Mouse (Mus musculus) kidney, adult 11 months (tissue): ENCODE results near the gene Traf3ip3.

Source experiments
- DNase-seq: peaks from one replicate; pipeline ENCODE4 v3.0.0; 2022

The Traf3ip3 gene

DNA sequence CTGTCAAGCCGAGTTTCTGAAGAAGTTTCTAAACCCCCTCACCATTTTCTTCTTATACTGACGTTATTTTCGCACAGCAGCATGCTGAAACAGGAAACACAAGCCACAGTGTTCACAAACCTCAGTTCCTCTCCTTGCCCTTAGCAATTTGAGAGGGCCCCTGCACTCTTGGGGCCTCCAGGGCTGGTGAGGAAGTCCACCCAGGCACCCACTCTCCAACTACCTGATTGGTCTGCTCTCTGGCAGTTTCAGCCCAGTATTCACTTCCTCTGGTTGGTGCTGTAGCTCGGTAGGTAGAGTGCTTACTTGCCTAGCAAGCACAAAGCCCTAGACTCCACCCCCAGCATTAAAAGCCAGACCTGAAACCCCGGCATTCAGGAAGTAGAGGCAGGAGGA, at the start of gene Traf3ip3:
Gene Traf3ip3 (minus strand): TSS at position 321 of the 396 bp plus-strand sequence.
- peak; percentile 18 for DNase-seq

DNA sequence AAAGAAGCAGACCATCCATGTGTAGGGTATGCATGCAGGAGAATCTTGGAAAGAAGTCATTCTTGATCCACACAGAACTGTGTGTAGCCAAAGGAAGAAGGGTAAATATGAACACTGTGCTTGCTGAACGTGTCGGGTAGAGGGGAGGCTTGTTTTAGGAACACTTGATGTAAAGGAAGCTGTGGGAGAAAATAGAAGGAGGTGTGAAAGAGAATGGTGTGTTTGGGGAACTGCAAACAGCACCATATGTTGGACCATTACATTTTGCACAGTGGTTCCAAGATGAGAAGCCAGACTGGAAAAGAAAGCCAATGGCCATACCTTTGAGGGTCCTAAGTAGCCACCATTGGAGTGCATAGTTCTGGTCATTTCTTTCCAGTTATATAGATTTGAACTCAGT, 48.5 kb upstream of the Traf3ip3 start:
- DNase-seq, result no peak

DNA sequence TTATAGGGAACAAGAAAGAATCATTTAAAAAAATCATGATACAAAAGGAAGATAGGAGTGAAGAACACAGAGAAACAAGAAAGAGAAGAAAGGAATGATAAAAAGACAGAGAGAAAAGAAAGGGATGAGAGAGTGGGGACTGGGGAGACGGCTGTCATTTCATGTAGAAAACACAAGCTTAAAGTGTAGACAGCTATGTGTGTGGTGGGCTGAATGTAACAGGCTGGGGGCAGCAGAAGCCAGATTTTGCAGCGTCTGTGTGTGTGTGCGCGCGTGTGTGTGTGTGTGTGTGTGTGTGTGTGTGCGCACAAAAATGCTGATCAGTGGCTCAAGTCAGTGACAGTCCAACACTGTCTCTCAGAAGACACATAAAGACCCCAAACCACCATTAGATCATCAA, 42.7 kb upstream of the Traf3ip3 start:
- DNase-seq, result no peak

DNA sequence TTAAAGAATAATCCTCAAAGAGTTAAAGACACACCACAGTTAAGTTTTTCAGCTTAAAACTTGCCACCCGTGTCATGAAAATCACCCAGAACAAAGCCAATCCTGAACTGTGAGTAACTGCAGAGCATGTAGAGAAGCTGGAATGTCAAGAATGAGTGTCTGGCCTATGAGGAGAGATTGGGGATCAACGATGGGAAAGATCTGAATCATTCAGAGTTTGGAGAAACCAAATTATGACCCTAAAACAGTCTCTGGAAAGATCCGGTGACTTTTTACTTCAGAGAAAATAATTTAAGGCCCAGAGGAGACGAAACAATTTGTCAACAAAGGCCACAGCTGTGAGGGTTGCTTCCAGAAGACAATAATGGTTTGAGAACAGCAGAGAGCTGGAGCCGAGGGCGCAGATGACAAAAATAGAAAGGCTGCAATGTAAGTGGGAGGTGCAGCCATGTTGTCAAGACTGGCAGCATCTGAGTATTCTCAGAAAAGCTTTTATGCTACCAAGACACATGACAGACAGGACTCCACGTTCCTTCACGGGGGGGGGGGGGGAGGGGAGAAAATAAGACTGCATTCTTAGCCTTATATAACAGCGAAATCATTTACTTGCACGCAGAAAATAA, 42.2 kb upstream of the Traf3ip3 start:
- DNase-seq, result no peak

DNA sequence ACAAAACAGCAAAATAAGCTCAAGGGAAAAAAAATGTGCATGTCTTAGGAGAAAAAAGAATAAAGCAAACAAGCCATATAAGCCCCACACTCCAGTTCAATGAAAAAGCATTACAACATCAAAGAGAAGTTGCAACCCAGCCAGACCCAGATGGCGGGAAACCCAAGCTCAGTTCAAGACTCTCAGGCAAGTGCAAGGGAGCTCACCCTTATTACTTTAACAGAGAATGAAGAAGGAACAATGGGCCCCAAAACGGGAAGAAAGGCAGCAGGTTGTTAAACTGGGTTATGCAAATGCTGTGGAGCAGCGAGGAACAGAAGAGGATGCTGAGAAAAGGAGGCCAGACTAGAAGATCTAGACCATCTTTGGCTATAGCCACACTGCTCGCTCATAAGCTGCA, 41.4 kb upstream of the Traf3ip3 start:
- DNase-seq, result no peak

DNA sequence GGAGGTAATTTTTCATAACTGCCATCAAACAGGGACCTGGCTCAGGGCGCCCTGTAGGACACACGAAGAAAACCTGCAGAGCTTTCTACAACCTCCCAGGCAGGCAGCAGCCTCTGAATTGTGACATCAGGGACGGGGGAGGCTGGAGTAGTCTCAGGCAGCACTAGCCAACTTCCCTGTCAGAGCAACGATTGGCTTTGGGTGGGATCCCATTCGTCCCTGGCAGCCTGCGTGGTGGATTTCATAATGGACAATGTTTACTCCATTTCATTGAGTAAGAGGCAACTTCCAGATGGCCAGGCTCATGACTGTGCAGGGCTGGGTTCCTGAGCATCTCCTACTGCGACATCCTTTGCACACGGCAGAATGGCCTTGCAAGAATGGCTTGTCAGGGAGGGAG, 40.7 kb upstream of the Traf3ip3 start:
- peak; percentile 47 for DNase-seq

DNA sequence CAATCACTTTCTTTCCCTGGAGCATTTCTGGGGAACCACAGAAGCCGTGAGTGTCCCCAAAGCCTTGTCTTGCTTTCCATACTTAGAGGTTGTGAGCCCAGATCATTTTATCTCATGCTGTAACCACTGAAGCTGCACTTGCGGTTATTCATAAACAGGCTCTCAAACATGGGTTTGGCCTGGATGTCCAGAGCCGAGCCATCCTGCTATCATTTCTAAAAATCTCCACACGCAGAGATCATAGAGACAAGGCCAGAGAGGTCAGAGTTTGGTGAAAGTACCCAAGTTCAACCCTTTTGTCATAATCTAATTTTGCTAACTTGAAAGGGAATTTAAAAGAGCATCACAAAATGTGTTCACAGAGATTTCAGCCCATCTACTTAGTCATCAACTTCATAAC, 39.9 kb upstream of the Traf3ip3 start:
- no peak for DNase-seq

DNA sequence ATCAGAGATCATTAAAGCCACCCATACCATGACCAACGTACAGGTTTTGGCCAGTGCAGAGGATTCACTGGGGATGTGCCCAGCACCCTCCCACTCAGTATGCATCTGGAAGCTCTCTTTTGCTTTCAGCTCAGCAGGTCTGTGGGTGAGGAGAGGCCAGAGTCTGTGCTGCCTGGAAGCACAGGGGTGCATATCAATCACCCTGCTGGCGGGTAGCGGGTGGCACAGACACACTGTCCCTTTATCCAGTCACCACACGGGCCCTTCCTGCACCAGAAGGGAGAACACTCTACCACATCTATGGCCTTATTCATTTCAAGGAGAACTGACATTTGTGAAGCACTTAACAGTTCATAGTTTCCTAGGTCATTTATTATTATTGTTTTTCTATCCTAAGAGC, 36.9 kb upstream of the Traf3ip3 start:
- no peak for DNase-seq

DNA sequence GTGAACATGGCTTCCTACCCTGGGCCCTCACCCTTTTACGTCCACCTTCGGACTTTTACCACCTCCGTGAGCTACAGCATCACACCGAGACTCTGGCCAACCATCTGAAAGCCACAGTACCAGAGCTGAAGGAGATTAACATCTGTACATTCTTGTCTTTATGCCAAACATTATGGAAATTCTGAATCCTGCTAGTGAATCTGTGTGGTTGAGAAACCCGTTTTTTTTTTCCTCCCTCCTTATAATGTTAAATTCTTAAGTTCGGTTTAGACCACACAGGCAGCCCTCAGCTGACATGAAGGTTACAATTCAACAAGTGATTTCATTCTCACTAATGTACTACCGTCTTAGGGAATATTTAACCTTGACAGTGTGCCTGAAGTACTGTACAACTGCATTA, 33.4 kb upstream of the Traf3ip3 start:
- peak; percentile 52 for DNase-seq

DNA sequence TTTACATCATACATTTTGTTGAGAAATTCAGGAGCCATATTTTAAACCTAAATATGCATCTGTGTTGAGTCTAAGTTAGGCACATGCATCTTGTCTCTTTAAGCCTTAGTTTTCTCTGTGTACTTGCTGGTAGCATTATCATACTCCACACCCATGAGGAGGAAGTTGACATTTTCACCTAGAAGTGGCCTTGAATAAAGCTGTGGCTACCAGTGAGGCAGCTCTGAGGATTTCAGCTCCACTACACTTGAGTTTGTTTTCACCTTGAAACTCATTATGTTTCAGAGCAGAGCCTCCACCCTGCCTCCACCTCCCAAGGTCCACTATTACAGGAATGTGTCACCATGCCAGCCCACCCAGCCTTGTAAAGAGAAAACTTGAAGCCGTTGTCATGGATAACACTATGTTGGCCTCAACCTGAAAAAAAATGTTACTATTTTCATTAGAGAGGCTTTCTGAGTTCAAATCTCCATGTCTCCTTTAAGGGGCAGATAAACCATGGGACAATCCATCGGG, 32.7 kb upstream of the Traf3ip3 start:
- peak; percentile 38 for DNase-seq

DNA sequence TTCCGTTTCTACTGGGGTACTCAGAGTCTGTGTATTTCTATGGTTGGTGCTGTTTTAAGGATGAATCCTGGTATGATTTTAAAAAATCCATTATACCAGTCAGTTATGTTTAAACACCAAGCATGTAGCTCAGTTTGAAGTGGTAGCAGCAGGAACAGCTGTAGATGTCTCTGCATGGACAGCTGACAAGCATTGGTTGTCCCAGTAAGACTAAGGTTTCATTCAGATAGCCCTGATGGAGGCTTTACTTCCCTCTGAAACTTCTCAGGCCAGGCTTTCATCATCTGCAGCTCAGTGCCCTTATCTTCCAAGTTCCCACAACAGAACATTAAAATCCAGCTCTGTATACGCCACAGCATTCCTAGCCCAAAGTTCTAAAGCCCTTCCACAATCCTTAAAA, 31.2 kb upstream of the Traf3ip3 start:
- DNase-seq, result no peak

DNA sequence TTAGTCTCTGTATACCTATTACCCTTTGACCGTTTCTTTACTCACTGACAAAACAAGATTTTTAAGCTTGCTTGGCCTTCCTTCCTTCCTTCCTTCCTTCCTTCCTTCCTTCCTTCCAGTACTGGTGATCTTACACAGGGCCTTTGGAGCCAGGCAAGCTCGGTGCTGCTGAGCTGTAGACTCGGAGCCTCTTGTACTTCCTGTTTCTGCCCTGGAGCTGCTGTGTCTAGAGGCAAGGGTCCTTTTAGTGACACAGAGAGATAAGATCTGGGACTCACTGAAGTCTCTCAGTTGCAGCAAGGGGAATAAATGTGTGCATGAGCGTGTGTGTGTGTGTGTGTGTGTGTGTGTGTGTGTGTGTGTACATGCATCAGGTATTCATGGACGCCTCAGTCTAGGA, 29.4 kb upstream of the Traf3ip3 start:
- DNase-seq, result no peak

DNA sequence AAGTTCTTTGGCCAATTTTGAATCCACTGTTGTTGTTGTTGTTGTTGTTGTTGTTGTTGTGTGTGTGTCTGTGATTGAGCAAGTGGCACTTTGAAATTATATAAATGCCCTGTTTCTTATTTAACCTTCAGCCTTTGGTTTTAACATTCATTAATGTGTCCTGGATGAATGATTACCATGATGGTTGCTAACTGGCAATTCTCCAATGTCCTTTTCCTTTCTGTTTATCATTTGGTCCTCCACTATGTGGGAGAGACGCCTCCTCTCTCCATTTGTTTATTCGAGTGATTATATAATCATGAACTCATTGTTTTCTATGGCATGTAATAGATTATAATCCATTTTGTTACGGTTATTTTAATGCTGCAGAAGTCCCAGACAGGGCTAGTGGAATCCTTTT, 29.0 kb upstream of the Traf3ip3 start:
- no peak for DNase-seq

DNA sequence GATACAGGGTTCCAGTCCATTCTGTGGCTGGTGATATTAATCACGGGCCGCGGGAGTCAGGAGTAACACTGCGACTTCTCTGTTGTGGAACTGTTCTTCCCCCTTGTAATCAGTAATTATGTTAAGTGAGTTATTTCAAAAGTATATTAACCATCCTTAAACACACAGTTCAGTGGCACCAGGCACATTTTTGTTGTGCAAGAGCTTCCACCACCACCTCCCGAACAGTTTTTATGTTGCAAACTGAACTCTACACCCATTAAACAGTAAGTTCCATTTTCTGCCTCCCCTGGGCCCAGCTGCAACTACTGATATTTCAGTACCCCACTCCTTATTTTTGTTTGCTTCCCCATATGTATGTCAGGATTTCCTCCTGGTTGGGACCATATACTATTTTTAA, 28.1 kb upstream of the Traf3ip3 start:
- peak; percentile 42 for DNase-seq

DNA sequence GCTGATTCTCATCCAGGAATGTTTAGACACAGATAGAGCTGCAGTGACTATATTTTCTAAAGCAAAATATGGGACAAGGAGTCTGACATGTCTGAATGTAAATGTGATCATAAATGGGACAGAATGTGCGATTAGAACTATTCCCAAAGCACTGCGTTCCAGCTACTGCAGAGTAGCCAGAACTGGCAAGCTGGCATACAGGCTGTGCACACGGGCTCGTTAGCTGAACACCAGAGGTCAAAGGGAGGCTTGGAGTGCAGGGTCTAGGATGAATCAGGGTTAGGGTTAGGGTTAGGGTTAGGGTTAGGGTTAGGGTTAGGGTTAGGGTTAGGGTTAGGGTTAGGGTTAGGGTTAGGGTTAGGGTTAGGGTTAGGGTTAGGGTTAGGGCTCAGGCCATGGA, 26.0 kb upstream of the Traf3ip3 start:
- no peak for DNase-seq

DNA sequence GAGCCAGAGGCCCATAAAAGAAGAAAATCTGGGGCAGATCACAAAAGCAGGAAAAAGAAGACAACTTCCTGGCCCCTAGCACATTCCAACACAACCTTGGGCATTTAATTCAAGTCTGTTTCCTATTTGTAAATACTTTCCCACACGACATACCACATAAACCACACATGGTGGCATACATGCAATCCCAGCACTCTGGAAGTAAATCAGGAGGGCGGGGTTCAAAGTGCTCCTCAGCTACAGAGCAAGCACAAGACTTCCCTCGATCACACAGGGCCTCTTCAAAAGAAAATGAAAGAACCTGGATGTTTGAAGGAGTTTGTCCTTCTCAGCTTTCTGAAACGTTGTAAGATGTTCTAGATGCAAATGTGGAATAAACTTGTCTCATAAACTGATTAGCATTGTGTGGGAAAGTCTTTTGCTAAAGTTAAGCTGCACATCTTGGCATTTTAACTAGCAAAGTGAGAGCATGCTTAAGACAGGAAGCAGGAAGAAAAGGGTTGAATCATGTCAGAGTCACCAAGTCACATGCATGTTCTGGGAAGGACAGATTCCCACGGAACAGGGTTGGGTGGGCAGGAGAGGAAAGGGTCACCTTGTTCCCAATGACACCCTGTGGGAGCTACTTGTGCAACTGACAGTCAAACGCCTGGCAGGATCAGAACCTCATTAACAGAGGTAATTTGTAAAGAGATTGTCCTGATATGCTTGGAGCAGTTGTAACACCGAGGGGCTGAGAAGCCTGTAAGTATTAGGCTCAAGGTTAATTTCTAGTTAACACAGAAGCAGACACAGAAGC, 25.4 kb upstream of the Traf3ip3 start:
- DNase-seq, result no peak

DNA sequence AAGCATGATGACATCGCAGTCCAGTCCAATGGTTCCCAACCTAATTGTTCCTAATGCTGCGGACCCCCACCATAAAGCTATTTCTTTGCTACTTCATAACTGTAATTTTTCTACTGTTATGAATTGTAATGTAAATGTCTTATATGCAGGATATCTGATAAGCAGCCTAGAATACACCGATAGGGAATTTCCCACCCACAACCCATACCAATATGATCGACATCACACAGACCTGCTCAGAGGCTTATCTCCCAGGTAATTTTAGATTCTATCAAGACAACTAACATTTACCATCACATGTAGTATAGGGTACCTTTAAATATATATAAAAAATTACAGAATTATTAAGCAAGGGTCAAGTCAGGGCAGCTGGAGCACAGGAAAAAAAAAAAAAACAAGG, 24.6 kb upstream of the Traf3ip3 start:
- DNase-seq, result no peak

DNA sequence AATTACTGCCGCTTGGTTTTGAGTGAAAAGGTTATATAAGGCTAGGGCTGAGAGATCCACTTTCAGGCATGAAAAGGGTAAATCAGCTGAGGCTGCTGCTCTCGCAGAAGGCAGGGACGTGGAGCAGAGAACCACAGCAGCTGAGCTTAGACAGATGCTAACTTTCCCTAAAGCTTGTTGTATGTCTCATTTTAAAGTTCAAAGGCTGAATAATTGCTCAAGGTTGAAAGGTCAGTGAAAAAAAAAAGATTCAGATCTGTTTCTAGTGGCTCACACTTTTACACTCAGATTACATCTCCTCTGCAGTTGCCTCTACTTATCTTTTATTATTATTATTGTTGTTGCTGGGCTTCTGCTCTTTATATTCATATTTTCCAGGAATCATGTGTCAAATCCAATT, 24.0 kb upstream of the Traf3ip3 start:
- no peak for DNase-seq

DNA sequence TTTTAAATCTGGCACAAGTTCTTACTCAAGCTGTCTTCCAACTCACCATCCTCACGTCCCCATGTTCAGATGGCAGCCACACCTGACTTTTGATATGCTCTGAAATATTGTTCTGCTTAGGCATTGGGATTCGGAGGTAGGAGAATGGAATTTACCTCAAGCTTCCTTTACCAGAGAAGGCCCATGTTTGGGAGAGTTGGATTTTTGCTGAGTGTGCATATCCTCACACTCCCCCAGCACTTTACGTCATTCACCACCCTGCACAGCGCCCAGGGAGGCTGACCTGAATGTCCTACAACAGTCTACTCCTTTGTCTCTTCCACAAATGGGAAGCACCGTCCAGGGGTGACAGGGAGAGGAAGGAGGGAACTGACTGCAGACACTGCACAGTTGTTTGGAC, 18.9 kb upstream of the Traf3ip3 start:
- DNase-seq, result no peak

DNA sequence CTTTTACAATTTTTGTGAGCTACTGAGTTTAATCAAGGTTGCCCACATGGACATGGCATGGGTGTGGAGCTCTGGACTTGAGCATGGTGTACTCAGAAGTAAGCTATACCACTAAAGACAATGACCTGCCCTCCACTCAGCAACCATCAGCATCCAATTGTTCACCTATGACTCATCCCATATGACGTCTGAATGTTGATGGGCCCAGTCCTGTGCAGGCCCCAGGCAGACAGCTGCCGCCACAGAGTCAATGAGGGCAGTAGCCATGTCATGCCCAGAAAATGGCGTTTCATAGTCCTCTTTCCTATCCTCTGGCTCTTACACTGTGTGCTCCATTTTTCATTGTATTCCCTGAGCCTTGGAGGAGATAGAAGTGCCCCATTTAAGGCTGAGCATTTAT, 14.5 kb upstream of the Traf3ip3 start:
- no peak for DNase-seq

DNA sequence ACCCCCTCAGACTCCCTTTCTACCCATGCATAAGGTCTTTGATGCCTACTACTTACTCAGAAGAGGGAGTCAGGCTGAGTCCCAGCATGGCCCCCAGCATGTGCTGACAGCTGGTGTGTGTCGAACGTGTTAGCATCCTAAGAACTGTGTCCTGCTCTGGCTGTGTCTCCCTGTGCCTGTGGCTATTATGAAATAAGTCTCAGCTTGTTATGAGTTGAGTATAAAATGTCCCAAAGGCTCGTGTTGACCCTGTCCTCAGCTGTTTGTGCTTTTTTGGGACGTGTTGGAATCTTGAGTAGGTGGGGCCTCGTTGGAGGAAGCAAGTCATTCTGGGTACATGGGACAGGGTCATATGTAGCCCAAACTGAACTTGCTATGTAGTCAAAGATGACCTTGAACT, 12.6 kb upstream of the Traf3ip3 start:
- DNase-seq, result no peak

DNA sequence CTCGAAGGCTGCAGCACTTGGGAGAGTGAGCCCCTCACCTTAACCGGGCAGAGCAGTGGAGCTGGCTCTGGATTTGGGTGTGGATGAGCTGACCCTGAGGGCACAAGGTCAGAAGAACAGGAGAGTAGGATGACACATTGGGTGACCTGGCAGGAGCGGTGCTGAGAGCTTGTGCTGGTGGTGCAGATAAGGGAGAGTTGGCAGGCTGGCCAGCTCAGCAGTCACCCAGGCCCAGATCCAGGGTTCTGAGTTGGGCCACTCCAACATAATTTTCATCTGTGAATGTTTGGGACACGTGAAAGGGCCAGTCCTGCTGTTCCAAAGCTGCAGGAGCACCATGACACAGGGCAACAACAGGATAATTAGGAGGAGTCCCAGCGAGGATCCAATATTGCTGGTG, 9.9 kb upstream of the Traf3ip3 start:
- DNase-seq, result no peak

DNA sequence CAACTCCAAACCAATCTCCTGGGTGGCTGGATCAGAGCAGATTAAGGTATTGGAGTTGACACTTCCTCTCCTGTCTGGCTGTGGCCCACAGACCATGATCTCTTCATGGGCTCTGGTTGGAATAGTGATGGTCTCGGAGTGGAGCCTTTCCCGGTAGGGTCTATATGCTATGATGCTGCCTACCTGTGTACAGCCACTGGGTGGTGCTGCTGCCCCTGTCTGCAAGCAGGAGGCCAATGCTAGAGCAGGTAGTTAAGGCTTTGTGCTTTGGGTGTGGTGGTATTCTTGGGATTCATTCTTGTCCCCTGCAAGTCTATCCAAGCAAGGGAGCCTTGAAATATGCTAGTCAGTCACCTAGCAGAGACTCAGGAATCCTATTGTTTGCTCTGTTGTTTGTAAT, 6.7 kb upstream of the Traf3ip3 start:
- DNase-seq, result peak; percentile 62

DNA sequence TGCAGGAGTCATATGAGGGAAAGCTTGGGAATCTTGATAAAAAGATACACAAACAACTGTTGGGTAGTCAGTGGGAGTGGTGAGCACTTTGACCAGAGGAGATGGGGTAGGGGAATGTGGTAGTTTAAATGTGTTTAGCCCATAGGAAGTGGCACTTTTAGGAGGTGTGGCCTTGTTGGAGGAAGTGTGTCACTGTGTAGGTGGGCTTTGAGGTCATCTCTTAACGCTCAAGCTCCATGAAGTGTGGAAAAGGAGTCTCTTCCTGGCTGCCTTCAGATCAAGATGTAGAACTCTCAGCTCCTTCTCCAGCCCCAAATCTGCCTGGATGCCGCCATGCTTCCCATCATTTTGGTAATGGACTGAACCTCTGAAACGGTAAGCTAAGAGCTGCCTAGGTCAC, 6.0 kb upstream of the Traf3ip3 start, which contains the start of gene Lamb3:
Gene Lamb3 (plus strand): TSS at position 197 of the 400 bp plus-strand sequence.
- no peak for DNase-seq

DNA sequence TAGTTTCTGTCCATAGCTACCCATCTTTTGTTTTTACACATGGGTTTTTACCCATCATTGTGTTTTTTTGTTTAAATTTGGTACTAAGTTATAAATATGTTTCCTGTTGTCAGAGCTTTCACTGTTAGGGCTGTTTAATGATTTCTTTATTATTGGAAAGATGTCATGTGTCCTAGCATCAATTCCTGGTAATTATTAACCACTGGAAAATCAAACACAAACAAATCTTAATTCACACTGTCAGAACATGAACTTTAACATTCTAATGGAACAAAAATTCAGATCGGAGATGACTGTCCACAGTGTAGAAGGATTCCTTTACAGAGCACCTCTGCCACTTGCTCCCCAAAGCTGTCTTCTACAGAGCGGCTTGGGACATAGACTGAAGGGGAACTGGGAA, 3.9 kb upstream of the Traf3ip3 start:
- DNase-seq, result no peak
